Mouse (Mus musculus): ENCODE results near the gene Hs3st5.
"Not testable (repeated sequence)": the region's sequence is repeated elsewhere in the genome, so short reads cannot be mapped to it uniquely, and the experiment has no call there.

Gene Hs3st5

GRCm38 (mm10) chr10:36558736-36559135 lies 52.1 kb downstream of the Hs3st5 start:
- DNase-seq (ENCODE audit: low spot score), result no peak

GRCm38 (mm10) chr10:36567258-36567657 lies 60.6 kb downstream of the Hs3st5 start:
- no peak for DNase-seq (ENCODE audit: low spot score)

DNA sequence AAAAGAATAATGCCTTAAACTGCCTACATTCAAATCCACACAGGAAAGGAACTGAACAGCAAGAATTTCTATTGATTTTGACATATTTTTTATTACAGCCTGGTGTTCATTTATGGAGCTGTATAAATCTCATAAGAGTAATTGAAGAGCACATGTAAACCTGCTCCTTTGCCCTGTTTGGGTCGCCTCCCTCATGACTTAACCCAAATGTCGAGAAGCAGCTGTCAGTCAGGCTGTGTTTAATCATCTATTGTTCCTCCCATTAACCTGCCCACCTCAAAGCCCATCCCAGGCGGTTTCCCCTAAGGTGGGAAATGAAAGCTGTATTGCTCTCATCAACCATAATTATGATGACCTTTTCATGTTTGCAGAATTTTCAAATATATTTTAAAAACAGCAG lies 65.9 kb downstream of the Hs3st5 start:
- no peak for DNase-seq (ENCODE audit: low spot score)

DNA sequence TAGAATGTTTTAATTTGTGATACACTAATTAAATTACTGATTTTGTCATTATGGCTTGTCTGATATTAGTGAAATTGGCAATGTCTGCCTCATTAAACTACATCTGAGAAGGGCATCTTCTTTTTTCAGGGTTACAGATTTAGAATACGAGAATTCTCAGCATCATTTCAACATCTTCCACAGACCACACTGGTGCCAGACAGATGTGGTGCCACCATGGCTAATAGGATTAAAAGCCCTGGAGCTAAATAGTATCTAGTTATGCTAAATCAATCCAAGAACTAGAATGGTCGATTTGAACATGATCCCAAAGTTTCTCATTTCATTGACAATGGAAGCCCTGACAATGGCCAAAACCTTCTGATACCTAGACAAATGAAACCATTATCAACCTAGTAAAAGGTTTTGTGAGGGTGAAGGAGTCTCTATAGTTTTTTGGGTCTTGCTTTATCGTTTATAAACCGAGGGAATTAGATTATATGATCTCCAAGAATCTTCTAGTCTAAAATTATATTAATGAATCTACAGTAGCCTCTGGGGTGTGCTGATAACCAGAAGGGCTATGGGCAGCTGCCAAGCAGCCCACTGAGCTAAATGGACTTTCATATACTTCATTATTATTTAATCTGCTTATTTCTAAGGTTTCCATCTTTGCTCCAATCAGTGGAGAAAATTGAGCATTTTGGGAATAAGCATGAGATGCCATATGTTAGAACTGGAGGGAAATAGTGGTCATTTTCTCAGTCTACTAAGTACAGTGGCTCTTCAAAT lies 71.9 kb downstream of the Hs3st5 start:
- DNase-seq (ENCODE audit: low spot score), result no peak

DNA sequence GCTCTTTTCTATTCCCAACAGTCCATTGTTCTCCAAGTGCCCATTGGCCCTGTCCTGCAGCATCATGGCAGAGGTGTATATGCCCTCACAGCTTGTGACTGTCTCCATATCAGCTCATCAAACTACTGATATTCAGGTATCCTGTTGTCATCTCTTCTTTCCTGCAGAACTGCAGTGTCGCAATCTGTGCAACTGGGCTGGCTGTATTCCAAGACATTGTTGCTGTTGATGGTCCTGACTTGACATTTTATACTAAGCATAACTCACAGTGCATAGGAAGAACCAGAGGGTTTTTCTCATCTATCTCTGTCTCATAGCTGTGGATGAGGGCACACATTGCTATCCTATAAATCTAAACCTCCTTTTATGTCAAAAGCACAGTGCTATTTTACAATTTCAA lies 103.8 kb downstream of the Hs3st5 start:
- DNase-seq (ENCODE audit: low spot score), result no peak

DNA sequence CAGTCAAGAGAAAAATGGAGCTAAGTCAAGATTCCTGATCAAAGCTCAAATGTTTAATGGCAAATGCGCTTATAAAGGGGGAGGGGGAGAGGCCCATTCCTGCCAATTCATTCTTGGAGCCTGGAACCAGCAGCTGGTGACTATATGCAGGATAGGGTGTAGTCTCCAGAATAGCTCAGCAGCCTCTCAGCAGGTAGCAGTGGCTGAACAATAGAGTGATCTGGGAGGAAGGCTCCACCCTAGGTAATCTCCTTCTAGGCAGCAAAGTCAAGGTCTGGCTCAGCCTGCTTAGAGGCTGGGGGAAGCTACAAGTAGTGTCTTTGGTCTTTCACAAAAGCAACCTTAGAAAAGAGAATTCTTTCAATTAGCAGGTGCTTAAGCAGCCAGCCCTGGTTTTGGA lies 104.8 kb downstream of the Hs3st5 start:
- not testable (repeated sequence) for DNase-seq (ENCODE audit: low spot score)

DNA sequence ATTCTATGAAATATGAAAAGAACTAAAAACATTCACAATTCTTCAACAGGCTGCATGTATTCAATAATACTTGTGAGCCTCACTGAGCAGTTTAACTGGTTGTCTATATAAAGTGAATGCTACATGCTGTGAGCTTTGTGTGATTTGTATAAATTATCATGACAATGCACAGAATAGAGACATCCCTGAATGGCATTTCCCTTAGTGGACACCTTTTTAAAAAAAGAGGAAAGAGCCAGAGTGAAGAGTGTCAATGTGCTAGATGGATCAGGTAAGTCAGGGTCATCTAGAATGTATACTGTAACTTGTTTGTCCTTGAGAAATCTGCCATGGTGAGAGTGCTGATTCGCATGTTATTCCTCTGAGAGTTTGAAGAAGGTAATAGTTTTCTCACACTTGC lies 116.4 kb downstream of the Hs3st5 start:
- DNase-seq (ENCODE audit: low spot score), result no peak

GRCm38 (mm10) chr10:36627952-36628351 lies 121.3 kb downstream of the Hs3st5 start:
- no peak for DNase-seq (ENCODE audit: low spot score)

GRCm38 (mm10) chr10:36631746-36632145 lies 125.1 kb downstream of the Hs3st5 start:
- no peak for DNase-seq (ENCODE audit: low spot score)

- no peak for DNase-seq (ENCODE audit: low spot score)
These were observed 144.0 kb downstream of the Hs3st5 start for GRCm38 (mm10) chr10:36650653-36651052.

DNA sequence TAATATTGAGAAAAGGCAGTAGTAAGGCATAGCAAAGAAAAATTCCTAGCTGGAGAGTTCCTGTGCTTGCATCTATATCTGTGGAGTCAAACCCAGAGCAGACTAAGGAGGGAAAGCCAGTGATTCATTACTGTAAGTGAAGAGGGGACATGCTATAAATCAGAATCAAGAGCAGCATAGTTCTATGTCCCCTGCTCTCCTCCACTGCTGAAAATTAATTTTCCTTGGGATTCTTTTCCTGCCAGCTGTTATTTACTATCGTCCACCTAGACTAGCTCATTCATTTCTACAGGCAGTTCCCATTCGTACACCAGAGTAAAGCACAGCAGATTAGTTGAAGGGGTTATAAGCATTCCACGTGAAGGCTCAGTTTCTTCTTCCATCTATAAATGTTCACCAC lies 207.4 kb downstream of the Hs3st5 start:
- DNase-seq (ENCODE audit: low spot score), result no peak

- DNase-seq (ENCODE audit: low spot score), result no peak
These were observed 219.6 kb downstream of the Hs3st5 start for GRCm38 (mm10) chr10:36726239-36726638.

DNA sequence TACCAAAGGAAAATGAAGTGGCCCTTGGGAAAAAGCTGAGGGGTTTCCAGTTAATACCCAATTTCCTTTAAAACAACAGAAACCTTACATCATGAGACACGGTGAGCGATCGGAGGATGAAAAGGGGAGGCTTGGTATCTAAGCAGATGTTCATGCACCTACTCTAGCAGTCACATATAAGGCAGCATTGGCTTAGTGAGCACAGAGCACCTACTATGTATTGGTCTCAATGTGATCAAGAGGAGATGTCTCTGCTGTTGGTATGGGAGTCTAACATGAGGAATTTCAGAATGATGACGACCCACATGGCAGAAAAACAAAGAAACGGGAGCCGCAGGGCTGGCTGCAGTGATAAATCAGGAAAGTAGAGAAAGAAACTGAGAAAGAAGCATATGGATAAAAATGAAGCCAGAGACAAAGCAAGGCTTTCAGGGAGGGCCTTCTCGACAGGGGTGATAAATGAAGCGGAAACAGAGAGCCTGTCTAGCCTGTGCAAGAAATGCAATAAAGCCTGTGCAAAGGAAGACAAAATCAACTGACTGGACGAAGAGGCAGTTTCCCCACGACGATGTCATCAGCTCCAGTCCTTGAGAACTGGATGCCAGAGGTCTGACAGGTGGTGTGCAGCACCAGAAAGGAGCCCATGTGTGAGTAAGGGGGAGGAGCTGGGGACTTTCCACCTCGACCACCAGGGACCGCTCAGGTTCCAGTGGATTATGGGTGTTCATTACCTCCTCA lies 222.9 kb downstream of the Hs3st5 start:
- no peak for DNase-seq (ENCODE audit: low spot score)

- DNase-seq (ENCODE audit: low spot score), result no peak
These were observed 232.8 kb downstream of the Hs3st5 start for GRCm38 (mm10) chr10:36739375-36739774.

DNA sequence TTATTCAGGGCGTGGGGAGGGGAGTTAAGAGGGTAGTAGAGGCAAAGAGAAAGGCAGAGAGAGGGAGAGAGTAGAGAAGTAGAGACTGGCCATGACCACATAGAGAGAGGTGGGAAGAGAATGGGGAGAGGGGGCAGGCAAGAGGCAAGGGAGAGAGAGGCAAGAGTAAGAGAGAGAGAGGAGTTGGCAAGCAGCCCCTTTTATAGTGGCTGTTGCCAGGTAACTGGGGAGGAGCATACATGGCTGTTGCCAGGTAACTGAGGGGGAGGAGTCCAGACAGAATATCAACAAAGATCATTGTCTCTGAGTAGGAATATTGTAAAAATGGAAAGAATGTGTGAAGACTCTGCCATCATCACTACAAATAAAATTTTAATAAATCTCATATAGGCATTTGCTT lies 243.4 kb downstream of the Hs3st5 start:
- DNase-seq (ENCODE audit: low spot score), result no peak

DNA sequence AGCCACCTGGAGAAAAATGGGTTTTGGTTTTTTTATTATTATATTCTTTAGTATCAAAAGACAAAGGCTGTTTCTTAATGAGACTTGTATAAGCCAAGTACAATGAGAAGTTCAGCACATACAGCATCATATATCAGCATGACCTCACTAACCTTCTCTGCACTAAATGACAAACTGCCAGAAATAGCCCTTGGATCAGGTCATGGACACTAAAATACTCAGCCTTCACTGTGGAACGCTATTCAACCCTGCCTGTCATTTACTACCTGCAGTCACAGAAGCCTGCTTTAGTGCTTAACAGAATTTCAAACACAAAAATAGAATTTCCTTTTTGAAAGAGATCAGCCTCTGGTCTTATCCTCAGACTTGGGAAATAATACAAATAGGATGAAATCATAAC lies 247.9 kb downstream of the Hs3st5 start:
- DNase-seq (ENCODE audit: low spot score), result no peak

GRCm38 (mm10) chr10:36773595-36773994 lies 267.0 kb downstream of the Hs3st5 start:
- DNase-seq (ENCODE audit: low spot score), result no peak

- no peak for DNase-seq (ENCODE audit: low spot score)
These were observed 268.3 kb downstream of the Hs3st5 start for GRCm38 (mm10) chr10:36774898-36775297.

GRCm38 (mm10) chr10:36781641-36782040 lies 275.0 kb downstream of the Hs3st5 start:
- DNase-seq (ENCODE audit: low spot score), result no peak

- no peak for DNase-seq (ENCODE audit: low spot score)
These were observed 280.4 kb downstream of the Hs3st5 start for GRCm38 (mm10) chr10:36786970-36787369.

- no peak for DNase-seq (ENCODE audit: low spot score)
These were observed 285.2 kb downstream of the Hs3st5 start for GRCm38 (mm10) chr10:36791771-36792170.

DNA sequence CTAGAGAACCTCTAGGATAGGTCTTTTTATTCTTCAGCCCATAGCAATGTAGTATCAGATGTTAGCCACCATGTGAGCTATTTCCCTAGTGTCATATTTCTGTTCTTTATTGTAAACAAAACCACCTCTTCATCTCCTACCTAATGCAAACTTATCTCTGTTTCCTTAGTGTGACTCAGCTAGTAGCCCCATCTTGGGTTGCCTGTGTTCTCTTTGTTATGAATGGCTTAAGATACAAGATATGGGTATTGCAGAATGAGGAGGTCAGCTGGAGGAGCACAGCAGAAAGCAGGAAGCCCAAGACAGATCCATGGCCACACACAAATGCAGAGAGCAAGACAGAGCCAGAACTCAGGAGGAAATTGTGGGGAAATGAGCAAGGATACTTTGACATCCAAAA lies 288.7 kb downstream of the Hs3st5 start:
- no peak for DNase-seq (ENCODE audit: low spot score)

GRCm38 (mm10) chr10:36800925-36801482 lies 294.4 kb downstream of the Hs3st5 start:
- no peak for DNase-seq (ENCODE audit: low spot score)
